Mouse (Mus musculus): Measurements from ENCODE around the gene Ccdc90b. TPM values are rescaled to one million over a fixed set of nuclear protein-coding genes. Genes with fewer than 3 reads are reported as not detected.
A peak's percentile ranks its signal among the peaks of the same experiment; 100 is the strongest.

The Ccdc90b gene
- 45.2 and 47.8 TPM in 2 replicates for polyA plus RNA-seq (2015; fragmentation: Nextera tagmentation; extraction: Ambion mirVana)

DNA sequence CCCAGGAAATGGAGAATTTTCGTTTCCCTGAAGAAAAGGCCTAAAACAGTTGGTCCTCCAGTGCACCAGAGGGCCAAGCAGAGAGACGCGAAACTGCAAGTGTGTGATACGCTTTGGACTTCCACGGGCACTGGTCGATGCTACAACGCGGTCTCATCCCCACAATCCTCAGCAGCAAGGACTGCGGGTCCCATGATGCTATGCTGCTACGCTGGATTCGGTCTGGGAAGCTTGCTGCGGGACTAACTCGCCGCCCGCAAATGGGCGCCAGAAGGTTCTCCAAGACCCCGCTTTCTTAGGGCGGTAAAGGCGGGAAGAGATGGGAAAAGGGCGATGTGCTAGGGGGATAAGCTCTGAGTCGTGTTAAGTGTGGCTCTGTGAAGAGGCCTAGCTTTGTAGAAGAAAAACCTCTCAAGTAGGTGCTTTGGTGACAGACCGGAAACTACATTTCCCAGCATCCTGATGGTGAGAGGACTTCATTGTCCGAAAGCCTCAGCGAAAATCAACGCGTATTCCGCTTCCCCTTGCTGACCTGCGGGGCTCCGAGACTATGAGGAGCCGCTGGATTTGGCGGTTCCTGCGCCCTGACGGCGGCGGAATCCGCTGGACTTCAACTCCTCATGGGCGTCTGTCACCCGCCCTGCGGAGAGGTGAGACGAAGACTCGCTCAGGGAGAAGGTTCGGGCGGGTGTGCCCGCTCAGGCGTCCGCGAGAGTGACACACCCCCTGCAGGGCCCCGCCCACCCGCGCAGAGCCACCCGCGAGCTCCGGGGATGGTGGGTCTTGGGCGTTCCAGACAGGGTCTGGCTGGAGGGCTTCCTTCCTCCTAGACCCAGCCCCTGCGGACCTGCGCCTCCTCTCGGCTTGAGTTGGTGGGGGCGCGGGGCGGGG lies at the start of gene Ccdc90b:
Ccdc90b (plus strand) TSS at position 164 of the 891 bp plus-strand sequence.
- Histone ChIP-seq H3K4me1 (no peaks in the 10 kb centered on the region), H3K4me3 (replicated peaks) (peak within 1 kb of the TSS; percentile 92)
- under 1% methylated on average over 60 of the region's 60 CpGs for WGBS

DNA sequence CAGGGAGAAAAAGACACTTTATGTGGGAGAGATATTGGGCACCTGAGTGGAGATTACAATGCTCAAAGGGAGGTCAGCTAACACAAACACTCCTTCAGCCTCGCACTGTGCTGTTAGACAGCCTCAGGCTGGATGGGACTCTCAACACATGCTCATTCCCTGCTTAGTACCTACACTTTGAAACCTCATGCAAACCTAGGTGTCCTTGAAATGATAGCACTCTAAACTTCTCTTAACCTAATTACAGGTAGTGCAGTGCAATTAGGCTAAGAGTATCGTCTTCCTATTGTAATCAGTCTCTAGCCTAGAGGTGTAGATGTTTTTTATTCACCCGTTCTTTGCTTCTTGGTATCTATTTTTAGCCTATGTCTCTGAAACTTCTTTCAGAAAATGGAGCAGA lies 40.6 kb upstream of the Ccdc90b start:
- Histone ChIP-seq H3K9ac (no peak overlapping the region), H3K27me3 (replicated peaks) (no peaks in the 10 kb centered on the region), H3K36me3 (no peaks in the 10 kb centered on the region), H3K9me3 (no peaks in the 10 kb centered on the region), H3K27ac (no peak overlapping the region), H3K4me3 (replicated peaks) (no peak overlapping the region), H3K4me1 (no peaks in the 10 kb centered on the region), H3K4me2 (no peak overlapping the region)
- 63% methylated on average over 3 of the region's 3 CpGs for WGBS
- ATAC-seq (ENCODE audit: insufficient read depth, low FRiP score, low read depth): no peak

More for the DNA sequence above, at the start of gene Ccdc90b:
- H3K4me2 ChIP-seq: peak within 1 kb of the TSS; percentile 55
- ATAC-seq (ENCODE audit: insufficient read depth, low FRiP score, low read depth): peak; percentile 96
- H3K9ac ChIP-seq: peak within 1 kb of the TSS; percentile 52; the same call in 1 of the 2 replicates
- H3K27ac ChIP-seq: peak within 1 kb of the TSS; percentile 98
- no peaks in the 10 kb centered on the region for H3K27me3 ChIP-seq (replicated peaks)
- H3K36me3 ChIP-seq: no peaks in the 10 kb centered on the region
- no peaks in the 10 kb centered on the region for H3K9me3 ChIP-seq

DNA sequence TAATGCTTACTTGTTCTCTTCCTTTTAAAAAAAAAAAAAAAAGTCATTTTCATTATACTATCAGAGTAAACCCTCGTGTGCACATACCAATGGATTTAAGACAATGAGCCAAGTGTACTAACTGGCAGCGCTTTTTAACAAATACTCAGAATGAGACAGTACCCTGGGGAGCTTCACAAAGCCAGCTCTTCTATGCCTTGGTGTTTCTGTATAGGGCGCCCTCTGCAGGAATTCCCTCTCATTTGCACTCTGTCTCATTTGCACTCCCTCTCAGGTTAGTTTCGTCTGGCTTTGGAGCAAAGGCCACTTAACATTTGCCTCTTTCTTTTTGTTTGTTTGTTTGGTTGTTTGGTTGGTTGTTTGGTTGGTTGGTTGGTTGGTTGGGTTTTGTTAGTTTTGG lies 40.1 kb upstream of the Ccdc90b start:
- H3K36me3 ChIP-seq: no peaks in the 10 kb centered on the region
- ATAC-seq (ENCODE audit: insufficient read depth, low FRiP score, low read depth): no peak
- H3K4me3 ChIP-seq (replicated peaks): no peak overlapping the region
- no peak overlapping the region for H3K27ac ChIP-seq
- no peaks in the 10 kb centered on the region for H3K27me3 ChIP-seq (replicated peaks)
- WGBS: 40% methylated on average over 4 of the region's 4 CpGs
- H3K4me2 ChIP-seq: no peak overlapping the region
- no peaks in the 10 kb centered on the region for H3K9me3 ChIP-seq
- no peaks in the 10 kb centered on the region for H3K4me1 ChIP-seq
- H3K9ac ChIP-seq: no peak overlapping the region

DNA sequence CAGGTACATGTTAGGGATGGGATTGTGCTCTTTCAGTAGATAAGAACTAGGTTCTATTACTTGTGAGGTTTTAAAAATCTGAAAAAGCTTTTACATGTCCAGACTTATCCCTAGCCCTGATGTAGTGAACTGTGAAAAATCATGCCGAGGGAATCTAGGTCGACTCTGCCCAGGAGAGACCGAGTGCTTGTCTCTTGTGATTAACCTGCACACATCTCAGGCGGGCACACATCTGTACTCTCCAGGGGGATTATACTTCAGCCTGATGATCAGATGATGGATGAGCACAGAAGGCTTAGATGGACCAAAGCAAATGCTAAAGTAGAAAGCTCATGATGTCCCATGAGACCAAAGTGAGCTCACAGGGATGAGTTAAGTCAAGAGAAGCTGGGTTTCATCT lies 31.7 kb upstream of the Ccdc90b start:
- no peak overlapping the region for H3K9ac ChIP-seq
- no peaks in the 10 kb centered on the region for H3K9me3 ChIP-seq
- no peaks in the 10 kb centered on the region for H3K27me3 ChIP-seq (replicated peaks)
- 88% methylated on average over 4 of the region's 4 CpGs for WGBS
- no peaks in the 10 kb centered on the region for H3K36me3 ChIP-seq
- no peak overlapping the region for H3K4me2 ChIP-seq
- H3K4me1 ChIP-seq: no peaks in the 10 kb centered on the region
- no peak for ATAC-seq (ENCODE audit: insufficient read depth, low FRiP score, low read depth)
- H3K27ac ChIP-seq: no peak overlapping the region
- no peak overlapping the region for H3K4me3 ChIP-seq (replicated peaks)

DNA sequence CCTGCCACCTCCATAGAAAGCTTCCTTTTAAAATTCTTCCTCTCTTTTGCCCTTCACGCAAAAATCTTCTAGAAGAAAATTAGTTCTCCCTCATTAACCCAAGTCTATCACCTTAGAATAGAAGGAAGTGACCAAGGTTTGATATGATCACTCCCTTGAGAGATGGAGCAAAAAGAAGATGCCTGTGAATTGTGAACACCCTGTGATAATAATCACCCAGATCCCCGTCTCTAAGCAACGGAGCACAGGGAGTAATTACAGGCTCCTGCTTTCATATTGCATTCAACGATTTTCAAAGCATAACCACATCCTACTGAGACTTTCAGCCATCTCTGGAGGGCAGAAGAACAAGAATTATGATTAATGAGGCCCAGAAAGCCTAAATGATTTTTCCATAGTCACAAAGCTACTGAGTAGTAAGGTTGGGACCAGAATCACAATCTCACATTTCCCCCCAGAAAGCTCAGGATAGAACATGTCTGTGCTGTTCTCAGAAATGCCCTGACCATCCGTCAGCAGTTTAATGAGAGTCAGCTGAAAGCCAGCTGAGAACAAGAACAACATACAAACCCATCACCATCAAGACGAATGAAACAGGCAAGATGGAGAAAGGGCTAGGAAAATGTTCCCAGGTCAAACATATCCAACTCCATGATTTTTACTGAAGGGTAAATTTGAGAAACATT lies 28.5 kb upstream of the Ccdc90b start:
- H3K9me3 ChIP-seq: no peaks in the 10 kb centered on the region
- H3K4me1 ChIP-seq: no peaks in the 10 kb centered on the region
- H3K4me2 ChIP-seq: no peak overlapping the region
- no peak overlapping the region for H3K4me3 ChIP-seq (replicated peaks)
- no peak overlapping the region for H3K9ac ChIP-seq
- H3K27me3 ChIP-seq (replicated peaks): no peaks in the 10 kb centered on the region
- no peak for ATAC-seq (ENCODE audit: insufficient read depth, low FRiP score, low read depth)
- WGBS: 68% methylated on average over 6 of the region's 6 CpGs
- no peaks in the 10 kb centered on the region for H3K36me3 ChIP-seq
- no peak overlapping the region for H3K27ac ChIP-seq

DNA sequence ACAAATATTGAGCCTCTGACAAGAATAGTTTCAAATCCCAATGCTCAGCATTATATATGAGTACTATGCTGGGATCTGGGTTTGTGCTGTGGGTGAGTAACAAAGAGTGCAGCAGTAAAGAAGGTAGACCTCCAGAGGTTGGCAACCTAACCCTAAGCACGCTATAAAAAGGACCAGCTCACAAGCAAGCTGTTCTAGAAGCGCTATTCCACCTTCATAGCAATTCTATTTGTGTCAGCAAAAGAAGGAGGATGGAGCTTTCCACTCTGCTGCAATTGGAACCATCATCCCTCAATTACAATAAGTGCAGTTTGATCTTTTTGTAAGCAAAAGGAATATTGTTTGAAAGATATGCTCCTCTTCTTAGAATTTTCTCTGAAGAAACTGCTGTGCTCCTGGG lies 14.2 kb upstream of the Ccdc90b start:
- no peak for ATAC-seq (ENCODE audit: insufficient read depth, low FRiP score, low read depth)
- Histone ChIP-seq H3K9me3 (no peaks in the 10 kb centered on the region), H3K27me3 (replicated peaks) (no peaks in the 10 kb centered on the region), H3K9ac (no peak overlapping the region), H3K4me3 (replicated peaks) (no peak overlapping the region), H3K4me2 (no peak overlapping the region), H3K4me1 (no peaks in the 10 kb centered on the region), H3K36me3 (no peaks in the 10 kb centered on the region), H3K27ac (no peak overlapping the region)
- WGBS: 73% methylated on average over 2 of the region's 2 CpGs

DNA sequence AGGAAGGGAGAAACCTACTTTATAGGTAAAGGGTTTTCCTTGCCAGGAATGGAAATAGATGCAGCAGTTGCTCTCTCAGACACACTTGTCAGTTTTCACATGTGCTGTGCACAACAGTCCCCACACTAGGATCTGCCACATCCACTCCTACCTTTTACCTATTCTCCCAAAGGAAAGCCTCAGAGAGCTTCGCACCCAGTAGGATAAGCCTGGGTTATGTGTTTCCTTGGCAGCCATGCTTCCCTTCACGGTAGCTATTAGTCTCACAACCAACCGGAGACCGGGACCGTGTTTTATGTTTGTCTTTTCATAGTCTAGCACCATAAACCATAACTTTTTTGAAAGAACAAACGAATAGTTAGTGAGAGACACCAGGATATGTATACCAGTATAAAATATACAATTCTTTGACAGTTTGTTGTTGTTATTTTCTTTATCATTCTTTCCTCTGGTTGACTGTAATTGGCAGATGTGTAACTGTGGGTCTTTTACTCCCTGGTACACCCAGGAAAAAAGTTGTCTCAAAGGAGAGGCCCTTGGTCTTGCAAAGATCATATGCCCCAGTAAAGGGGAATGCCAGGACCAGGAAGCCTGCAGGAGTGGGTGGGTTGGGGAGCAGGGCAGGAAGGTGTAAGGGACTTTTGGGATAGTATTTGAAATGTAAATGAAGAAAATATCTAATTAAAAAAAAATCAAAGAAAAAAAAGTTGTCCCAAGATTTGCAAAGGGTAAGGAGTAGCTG lies 10.5 kb upstream of the Ccdc90b start:
- no peaks in the 10 kb centered on the region for H3K36me3 ChIP-seq
- H3K9ac ChIP-seq: no peak overlapping the region
- H3K4me3 ChIP-seq (replicated peaks): no peak overlapping the region
- no peak overlapping the region for H3K4me2 ChIP-seq
- H3K27me3 ChIP-seq (replicated peaks): no peaks in the 10 kb centered on the region
- WGBS: 87% methylated on average over 6 of the region's 6 CpGs
- no peaks in the 10 kb centered on the region for H3K4me1 ChIP-seq
- H3K27ac ChIP-seq: no peak overlapping the region
- H3K9me3 ChIP-seq: no peaks in the 10 kb centered on the region
- ATAC-seq (ENCODE audit: insufficient read depth, low FRiP score, low read depth): no peak

DNA sequence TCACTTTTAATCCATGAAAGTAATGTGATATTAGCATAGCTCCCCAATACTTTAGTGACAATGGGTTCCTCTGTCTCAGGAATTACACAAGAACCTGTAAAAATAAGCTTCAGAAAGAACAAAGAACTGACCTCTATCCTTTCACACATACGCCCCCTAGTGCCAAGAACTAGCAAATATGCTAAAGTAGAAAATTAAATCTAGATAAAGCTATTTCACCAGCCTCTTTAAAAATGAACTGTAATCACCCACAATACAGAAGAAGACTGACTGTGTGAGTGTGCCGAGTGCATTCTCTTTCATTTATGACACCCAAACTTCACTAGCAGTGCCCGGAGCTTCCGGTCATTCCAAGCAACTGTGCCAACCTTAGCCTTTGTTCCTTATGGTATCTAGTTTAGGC lies 10.0 kb upstream of the Ccdc90b start:
- Histone ChIP-seq H3K9ac (no peak overlapping the region), H3K27me3 (replicated peaks) (no peaks in the 10 kb centered on the region), H3K27ac (no peak overlapping the region), H3K4me2 (no peak overlapping the region), H3K4me3 (replicated peaks) (no peak overlapping the region), H3K36me3 (no peaks in the 10 kb centered on the region), H3K4me1 (no peaks in the 10 kb centered on the region), H3K9me3 (no peaks in the 10 kb centered on the region)
- WGBS: 49% methylated on average over 4 of the region's 4 CpGs
- no peak for ATAC-seq (ENCODE audit: insufficient read depth, low FRiP score, low read depth)

DNA sequence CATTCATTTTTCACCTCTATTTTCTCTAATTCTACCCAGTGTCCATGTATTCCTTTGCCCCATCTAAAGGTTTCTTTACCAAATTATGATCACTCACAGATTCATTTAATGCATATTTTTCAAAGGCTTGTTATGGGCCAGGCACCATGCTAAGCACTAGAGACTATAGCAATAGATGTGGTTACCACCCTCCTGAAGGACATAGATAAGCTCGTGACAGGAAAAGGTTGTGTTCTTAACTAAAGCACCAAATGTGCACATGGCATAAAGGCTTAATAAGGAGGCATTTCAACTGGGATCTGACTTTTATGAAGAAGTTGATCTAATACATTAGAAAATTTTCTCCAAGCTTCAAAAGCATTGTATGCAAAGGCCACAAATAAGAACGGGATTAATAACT lies 2.2 kb upstream of the Ccdc90b start:
- H3K4me2 ChIP-seq: no peak overlapping the region
- 84% methylated on average over 2 of the region's 2 CpGs for WGBS
- no peaks in the 10 kb centered on the region for H3K4me1 ChIP-seq
- no peak overlapping the region for H3K4me3 ChIP-seq (replicated peaks)
- no peak overlapping the region for H3K27ac ChIP-seq
- H3K36me3 ChIP-seq: no peaks in the 10 kb centered on the region
- no peaks in the 10 kb centered on the region for H3K9me3 ChIP-seq
- no peak overlapping the region for H3K9ac ChIP-seq
- ATAC-seq (ENCODE audit: insufficient read depth, low FRiP score, low read depth): no peak
- no peaks in the 10 kb centered on the region for H3K27me3 ChIP-seq (replicated peaks)

DNA sequence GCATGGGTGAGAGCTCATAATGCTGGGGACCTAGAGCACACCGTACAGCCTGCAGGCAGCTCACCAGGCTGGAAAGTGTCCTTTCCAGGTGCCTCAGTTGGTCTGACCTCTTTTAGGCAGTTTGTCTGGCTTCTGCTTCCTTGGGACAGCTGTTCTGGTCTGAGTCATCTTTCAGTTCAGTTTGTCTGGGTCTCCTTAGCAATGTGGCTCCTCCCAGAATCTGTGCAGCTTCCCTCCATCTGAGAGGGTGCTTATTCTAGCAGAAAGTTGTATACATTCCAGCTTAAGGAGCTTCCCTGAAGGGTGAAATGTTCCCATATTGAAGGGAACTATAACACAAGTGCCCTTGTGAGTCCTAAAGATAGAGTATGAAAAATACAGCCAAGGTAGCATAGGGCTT lies 5.8 kb downstream of the Ccdc90b start:
- Histone ChIP-seq H3K9me3 (no peaks in the 10 kb centered on the region), H3K4me2 (no peak overlapping the region), H3K36me3 (no peaks in the 10 kb centered on the region), H3K4me3 (replicated peaks) (no peak overlapping the region), H3K9ac (no peak overlapping the region), H3K4me1 (no peaks in the 10 kb centered on the region), H3K27me3 (replicated peaks) (no peaks in the 10 kb centered on the region), H3K27ac (no peak overlapping the region)
- ATAC-seq (ENCODE audit: insufficient read depth, low FRiP score, low read depth): no peak
- WGBS: 68% methylated on average over 1 of the region's 1 CpGs

DNA sequence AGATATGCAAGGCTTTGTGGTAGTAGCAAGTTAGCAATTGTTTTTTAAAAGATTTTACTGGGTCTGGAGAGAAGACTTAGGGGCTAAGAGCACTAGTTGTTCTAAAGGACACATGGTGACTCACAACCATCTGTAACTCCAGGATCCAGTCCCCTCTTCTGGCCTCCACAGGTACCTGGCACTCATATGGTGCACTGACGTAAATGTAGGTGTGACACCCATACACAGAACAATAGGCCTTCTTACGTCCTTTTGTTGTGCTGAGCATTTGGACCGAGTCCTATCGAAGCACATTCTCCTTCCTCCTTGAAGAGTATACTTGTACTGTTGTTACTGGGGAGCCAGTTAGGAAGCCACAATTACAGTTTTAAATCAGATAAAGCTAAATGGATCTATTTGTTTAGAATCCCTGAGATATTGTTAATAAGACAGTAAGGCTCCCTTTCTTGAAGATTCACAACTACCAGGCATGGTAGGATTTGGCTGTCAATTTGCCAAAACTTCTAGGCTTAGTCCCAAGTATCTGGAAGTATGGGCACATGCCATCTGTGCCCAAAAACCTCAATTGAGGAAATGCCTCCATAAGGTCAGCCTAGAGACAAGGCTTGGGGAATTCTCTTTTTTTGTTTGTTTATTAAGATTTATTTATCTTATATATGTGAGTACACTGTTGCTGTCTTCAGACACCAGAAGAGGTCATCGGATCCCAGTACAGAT lies 19.7 kb downstream of the Ccdc90b start:
- Histone ChIP-seq H3K36me3 (0 out of 2 replicates have a peak, but pooled peaks cover 7% of the 10 kb centered on the region), H3K9me3 (no peaks in the 10 kb centered on the region), H3K27me3 (replicated peaks) (no peaks in the 10 kb centered on the region), H3K4me2 (no peak overlapping the region), H3K4me1 (no peaks in the 10 kb centered on the region), H3K4me3 (replicated peaks) (no peak overlapping the region), H3K27ac (no peak overlapping the region), H3K9ac (no peak overlapping the region)
- WGBS: 88% methylated on average over 5 of the region's 5 CpGs
- no peak for ATAC-seq (ENCODE audit: insufficient read depth, low FRiP score, low read depth)

All from stomach, embryonic 15.5 days (tissue).